Mouse (Mus musculus) bone marrow, adult 2 months (tissue): ENCODE measurements around the gene Nagk. TPM values are rescaled to one million over a fixed set of nuclear protein-coding genes. Genes with fewer than 3 reads are reported as not detected.
A peak's percentile ranks its signal among the peaks of the same experiment; 100 is the strongest.
"Not testable (repeated sequence)": the region's sequence is repeated elsewhere in the genome, so short reads cannot be mapped to it uniquely, and the experiment has no call there.

Experiments
- H3K27ac ChIP-seq: fragments of 200-500 bp; 2 replicates; pipeline ENCODE4 v1.5.1; 2012; ENCODE audit warnings: low read depth, mild to moderate bottlenecking, control low read depth, inconsistent platforms, low read length; ENCODE audit not compliant: control insufficient read depth, poor library complexity, insufficient read depth
- H3K4me1 ChIP-seq: fragments of 200-500 bp; 2 replicates; pipeline ENCODE4 v1.6.1; 2011; ENCODE audit warnings: low read length; ENCODE audit not compliant: control insufficient read depth, insufficient read depth
- H3K4me3 ChIP-seq: fragments of 200-500 bp; replicated peaks from 2 replicates; pipeline ENCODE3; 2011; ENCODE audit warnings: mild to moderate bottlenecking, low read depth, low read length, control low read depth; ENCODE audit not compliant: control insufficient read depth
- CTCF ChIP-seq: fragments of 200-500 bp; IDR thresholded peaks from 2 replicates; pipeline ENCODE4 v1.5.1; 2011; ENCODE audit warnings: low read length, control low read depth; ENCODE audit not compliant: control insufficient read depth, insufficient read depth
- POLR2A ChIP-seq: fragments of 200-500 bp; IDR thresholded peaks from 2 replicates; pipeline ENCODE4 v1.6.1; 2011; ENCODE audit warnings: low read depth, mild to moderate bottlenecking, control low read depth, low read length, borderline replicate concordance; ENCODE audit not compliant: control insufficient read depth
- WGBS: fragments of 180-500 bp; shearing (Covaris S2); methylation state at CpG from one replicate; pipeline ENCODE4 v1.1.7; 2018; 5-methylcytosine and 5-hydroxymethylcytosine counted together
- polyA plus RNA-seq: library from polyadenylated mRNA; stranded (reverse); fragments of >200 nt; gene quantifications from 2 replicates; pipeline ENCODE4 v1.2.4, GENCODE M21; 2011; ENCODE audit warnings: low replicate concordance; ENCODE audit not compliant: missing spikeins, insufficient read depth, insufficient read length

Gene Nagk
- polyA plus RNA-seq, 1 experiment, result 59.8 TPM

DNA sequence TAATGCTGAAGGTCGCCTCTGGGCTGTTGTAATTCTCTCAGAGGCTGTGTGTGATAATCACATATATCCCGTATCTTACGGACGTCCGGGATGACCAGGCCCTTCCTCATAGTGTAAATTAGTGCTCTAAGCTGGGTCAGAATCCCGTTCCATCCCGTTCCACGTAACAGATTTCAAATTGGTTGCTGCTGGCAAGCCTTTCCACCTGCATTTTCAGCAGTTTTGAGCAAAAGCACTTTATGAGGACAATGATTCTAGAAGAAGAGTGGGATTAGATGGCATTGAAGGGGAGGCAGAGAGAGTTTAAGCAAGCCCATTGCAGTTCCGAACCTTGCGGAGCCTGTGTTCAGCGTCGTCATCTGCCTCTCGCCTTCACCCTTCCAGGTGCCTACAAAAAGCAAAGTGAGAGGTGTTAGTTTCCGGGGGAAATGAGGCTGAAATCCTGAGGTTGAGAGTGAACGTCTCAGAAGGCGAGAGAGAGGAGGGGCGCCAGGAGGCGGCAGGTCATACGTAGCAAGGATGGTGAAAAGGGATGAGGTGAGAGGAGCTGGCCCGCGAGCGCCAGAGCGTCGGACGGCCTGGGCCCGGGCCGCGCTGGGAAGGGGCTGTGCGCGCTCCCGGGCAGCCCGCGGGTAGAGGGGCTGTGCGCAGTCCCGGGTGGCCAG is 36.3 kb downstream of the Nagk start:
- 6% methylated on average over 35 of the region's 35 CpGs for WGBS
- H3K27ac ChIP-seq, result peak overlapping the region; percentile 75
- H3K4me1 ChIP-seq, result no peaks in the 10 kb centered on the region
- TF ChIP-seq POLR2A (no peak), CTCF (no peak)
- H3K4me3 ChIP-seq, result peak overlapping the region; percentile 55

- Histone ChIP-seq H3K27ac (peak within 1 kb of the TSS; percentile 75), H3K4me1 (no peaks in the 10 kb centered on the region), H3K4me3 (peak within 1 kb of the TSS; percentile 55)
- WGBS, result under 1% methylated on average over 37 of the region's 37 CpGs
- peak; percentile 92; the same call in 1 of the 2 replicates for TF ChIP-seq POLR2A
- TF ChIP-seq CTCF, result no peak; the same call in 1 of the 2 replicates
These were observed 36.9 kb downstream of the Nagk start, which contains the start of gene Paip2b for GRCm38 (mm10) chr6:83831606-83832123. Paip2b (minus strand) TSS chr6:83831741.

GRCm38 (mm10) chr6:83832393-83832792 is 37.6 kb downstream of the Nagk start:
- H3K27ac ChIP-seq, H3K4me3 ChIP-seq: not testable (repeated sequence)

GRCm38 (mm10) chr6:83836826-83837225 is 42.0 kb downstream of the Nagk start:
- WGBS, result 89% methylated on average over 2 of the region's 2 CpGs
- H3K4me1 ChIP-seq, result no peaks in the 10 kb centered on the region
- H3K27ac ChIP-seq, result no peak overlapping the region
- no peak overlapping the region for H3K4me3 ChIP-seq
- no peak for TF ChIP-seq POLR2A
- no peak for TF ChIP-seq CTCF

More at GRCm38 (mm10) chr6:83832393-83832792, 37.6 kb downstream of the Nagk start:
- not testable (repeated sequence) for H3K4me1 ChIP-seq
- 95% methylated on average over 1 of the region's 1 CpGs for WGBS

DNA sequence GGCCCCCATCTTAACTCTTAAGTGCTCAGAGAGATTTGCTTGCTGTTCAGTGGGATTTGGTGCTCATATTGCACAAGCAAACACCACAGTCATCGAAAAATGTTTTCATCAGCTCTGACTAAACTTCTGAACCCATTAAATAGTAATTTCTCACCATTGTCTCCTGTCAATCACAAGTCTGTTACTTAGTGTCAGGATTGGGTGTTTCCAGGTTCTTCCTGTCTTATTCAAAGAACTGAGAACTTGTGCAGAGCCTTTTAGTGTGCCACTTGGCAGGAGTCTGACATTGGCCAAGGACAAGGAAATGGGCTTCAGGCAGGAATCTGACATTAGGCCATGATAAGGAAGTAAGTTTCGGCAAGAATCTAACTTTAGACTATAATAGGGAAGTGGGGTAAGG is 43.3 kb downstream of the Nagk start:
- no peaks in the 10 kb centered on the region for H3K4me1 ChIP-seq
- no peak overlapping the region for H3K27ac ChIP-seq
- WGBS, result 43% methylated on average over 2 of the region's 2 CpGs
- no peak overlapping the region for H3K4me3 ChIP-seq
- TF ChIP-seq CTCF, result no peak

- 81% methylated on average over 6 of the region's 6 CpGs for WGBS
- Histone ChIP-seq H3K27ac (no peak overlapping the region), H3K4me3 (no peak overlapping the region), H3K4me1 (no peaks in the 10 kb centered on the region)
- no peak for TF ChIP-seq CTCF
- no peak for TF ChIP-seq POLR2A
These were observed 45.3 kb downstream of the Nagk start for GRCm38 (mm10) chr6:83840086-83840485.

- TF ChIP-seq POLR2A (no peak), CTCF (no peak)
- Histone ChIP-seq H3K4me1 (no peaks in the 10 kb centered on the region), H3K4me3 (no peak overlapping the region), H3K27ac (no peak overlapping the region)
- WGBS, result 40% methylated on average over 10 of the region's 10 CpGs
These were observed 50.1 kb downstream of the Nagk start for GRCm38 (mm10) chr6:83844913-83845312.

DNA sequence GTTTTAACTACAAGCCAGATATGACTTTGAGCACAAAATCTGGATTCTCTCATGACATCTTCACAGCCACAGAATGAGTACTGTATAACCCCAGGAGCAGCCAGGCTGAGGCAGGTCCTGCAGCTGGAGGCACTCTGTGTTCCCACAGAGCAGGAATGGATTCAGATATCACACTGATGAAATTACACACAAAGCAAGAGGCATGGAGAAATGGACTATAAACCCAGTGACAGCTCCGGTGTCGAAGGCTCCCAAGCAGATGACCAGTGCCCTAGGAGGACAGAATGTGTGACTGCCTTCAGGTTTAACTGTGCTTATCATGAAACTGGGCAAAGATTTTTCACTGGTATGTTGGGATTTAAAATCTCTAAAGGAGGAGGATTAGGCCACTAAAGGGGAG is 51.4 kb downstream of the Nagk start:
- no peak overlapping the region for H3K4me3 ChIP-seq
- H3K4me1 ChIP-seq, result no peaks in the 10 kb centered on the region
- WGBS, result 91% methylated on average over 2 of the region's 2 CpGs
- no peak overlapping the region for H3K27ac ChIP-seq
- TF ChIP-seq POLR2A, result no peak
- TF ChIP-seq CTCF, result no peak

- Histone ChIP-seq H3K4me3 (no peak overlapping the region), H3K27ac (no peak overlapping the region), H3K4me1 (no peaks in the 10 kb centered on the region)
- 81% methylated on average over 2 of the region's 2 CpGs for WGBS
- TF ChIP-seq POLR2A, result no peak
- TF ChIP-seq CTCF, result no peak
These were observed 54.7 kb downstream of the Nagk start for GRCm38 (mm10) chr6:83849446-83849845.

Other genes with a start within 250 kb of the Nagk start
- gene Stambp, start 222.3 kb upstream of the Nagk start, polyA plus RNA-seq, result 5.0 and 14.6 TPM in 2 replicates
- 1.6 TPM in 1 of 2 replicates, not detected in the other for gene Clec4f, start 138.8 kb upstream of the Nagk start, polyA plus RNA-seq
- gene Cd207, start 117.1 kb upstream of the Nagk start, polyA plus RNA-seq, result not detected in 2 replicates
- gene Vax2, start 83.7 kb upstream of the Nagk start, polyA plus RNA-seq, result not detected in 2 replicates
- not detected in 2 replicates for gene Atp6v1b1, start 52.0 kb upstream of the Nagk start, polyA plus RNA-seq
- gene Ankrd53, start 32.3 kb upstream of the Nagk start, polyA plus RNA-seq, result not detected in 2 replicates
- 23.5 and 30.4 TPM in 2 replicates for gene Tex261, start 19.2 kb upstream of the Nagk start, polyA plus RNA-seq
- 3.0 and 9.7 TPM in 2 replicates for gene Paip2b, start 36.8 kb downstream of the Nagk start, polyA plus RNA-seq
- gene Zfp638, start 72.1 kb downstream of the Nagk start, polyA plus RNA-seq, result 31.7 and 64.9 TPM in 2 replicates
- 4.9 and 8.9 TPM in 2 replicates for gene Dysf, start 213.6 kb downstream of the Nagk start, polyA plus RNA-seq